Mouse (Mus musculus): ENCODE measurements around the gene Pibf1. TPM values are rescaled to one million over a fixed set of nuclear protein-coding genes. Genes with fewer than 3 reads are reported as not detected.
A peak's percentile ranks its signal among the peaks of the same experiment; 100 is the strongest.

Gene Pibf1
- polyA plus RNA-seq, 2 experiments, result 2.8 to 5.6 TPM

DNA sequence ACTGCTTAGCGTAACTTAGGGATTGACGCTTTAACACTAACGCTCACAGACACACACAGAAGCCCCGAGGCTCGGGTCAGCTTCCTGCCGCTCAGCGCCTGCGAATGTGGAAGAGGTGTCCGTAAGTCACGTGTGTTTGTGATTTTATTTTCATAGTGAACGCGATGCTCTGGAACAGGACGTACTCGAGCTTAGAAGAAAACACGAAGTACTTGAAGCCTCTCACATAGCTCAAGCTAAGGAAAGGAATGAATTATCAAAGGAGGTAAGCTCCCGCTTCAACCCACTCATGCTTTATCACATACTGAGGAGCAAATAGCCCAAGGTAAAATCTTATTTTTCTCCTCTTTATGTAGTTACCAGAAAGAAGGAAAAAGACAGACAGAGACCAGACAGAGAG, 37.1 kb downstream of the Pibf1 start:
- Histone ChIP-seq H3K9me3 (ENCODE audit: control insufficient read depth, low read length) (no peaks in the 10 kb centered on the region), H3K27me3 (ENCODE audit: control insufficient read depth, insufficient read depth, low read length) (no peaks in the 10 kb centered on the region), H3K27ac (no peak overlapping the region), H3K4me2 (ENCODE audit: low read depth) (no peak overlapping the region), H3K9ac (replicated peaks) (no peak overlapping the region), H3K4me3 (ENCODE audit: insufficient read depth in 1 of 2, low read depth in 2 of 2, low read length in 2 of 2) (no peak overlapping the region), H3K4me1 (replicated peaks; ENCODE audit: control insufficient read depth in 2 of 2, insufficient read depth in 2 of 2, low read length in 1 of 2) (no peaks in the 10 kb centered on the region), H3K36me3 (replicated peaks; ENCODE audit: control insufficient read depth, insufficient read depth, low read depth) (peaks cover 5% of the 10 kb centered on the region; the same call in 1 of the 2 replicates)
- no peak for TF ChIP-seq EP300 (IDR thresholded peaks at IDR 0.05; ENCODE audit: low read depth)
- TF ChIP-seq CTCF (IDR thresholded peaks at IDR 0.05; ENCODE audit: low read depth), result no peak
- ATAC-seq (ENCODE audit: insufficient read depth) (no peak), DNase-seq (ENCODE audit: low read depth in 3 of 3, low spot score in 3 of 3) (no peak)
- WGBS (ENCODE audit: insufficient replicate concordance), result 84% methylated on average over 16 of the region's 16 CpGs

DNA sequence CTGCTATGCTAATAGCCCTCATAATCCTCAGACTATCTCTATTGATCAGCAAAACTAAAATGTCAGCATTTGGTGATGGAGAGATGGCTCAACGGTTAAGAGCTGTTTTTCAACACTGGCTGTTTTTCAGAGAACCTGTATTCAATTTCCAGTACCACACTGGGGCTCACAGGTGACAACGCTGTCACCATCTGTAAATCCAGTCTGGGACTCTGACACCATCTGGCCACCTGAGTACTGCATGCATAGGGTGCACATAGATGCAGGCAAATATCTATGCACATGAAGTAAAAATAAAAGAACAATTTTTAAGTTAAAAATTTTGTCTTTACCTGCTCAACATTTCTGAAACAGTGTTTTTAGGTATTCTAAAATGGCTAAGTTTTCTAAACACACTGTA, 40.8 kb downstream of the Pibf1 start:
- DNase-seq (ENCODE audit: low read depth in 3 of 3, low spot score in 3 of 3) (no peak), ATAC-seq (ENCODE audit: insufficient read depth) (no peak)
- Histone ChIP-seq H3K27ac (no peak overlapping the region), H3K9me3 (ENCODE audit: control insufficient read depth, low read length) (no peaks in the 10 kb centered on the region), H3K4me1 (replicated peaks; ENCODE audit: control insufficient read depth in 2 of 2, insufficient read depth in 2 of 2, low read length in 1 of 2) (no peaks in the 10 kb centered on the region), H3K36me3 (replicated peaks; ENCODE audit: control insufficient read depth, insufficient read depth, low read depth) (peaks cover 5% of the 10 kb centered on the region; the same call in 1 of the 2 replicates), H3K27me3 (ENCODE audit: control insufficient read depth, insufficient read depth, low read length) (no peaks in the 10 kb centered on the region), H3K4me3 (ENCODE audit: insufficient read depth in 1 of 2, low read depth in 2 of 2, low read length in 2 of 2) (no peak overlapping the region), H3K9ac (replicated peaks) (no peak overlapping the region), H3K4me2 (ENCODE audit: low read depth) (no peak overlapping the region)
- TF ChIP-seq CTCF (IDR thresholded peaks at IDR 0.05; ENCODE audit: low read depth), result no peak
- TF ChIP-seq EP300 (IDR thresholded peaks at IDR 0.05; ENCODE audit: low read depth), result no peak
- 79% methylated on average over 2 of the region's 2 CpGs for WGBS (ENCODE audit: insufficient replicate concordance)

DNA sequence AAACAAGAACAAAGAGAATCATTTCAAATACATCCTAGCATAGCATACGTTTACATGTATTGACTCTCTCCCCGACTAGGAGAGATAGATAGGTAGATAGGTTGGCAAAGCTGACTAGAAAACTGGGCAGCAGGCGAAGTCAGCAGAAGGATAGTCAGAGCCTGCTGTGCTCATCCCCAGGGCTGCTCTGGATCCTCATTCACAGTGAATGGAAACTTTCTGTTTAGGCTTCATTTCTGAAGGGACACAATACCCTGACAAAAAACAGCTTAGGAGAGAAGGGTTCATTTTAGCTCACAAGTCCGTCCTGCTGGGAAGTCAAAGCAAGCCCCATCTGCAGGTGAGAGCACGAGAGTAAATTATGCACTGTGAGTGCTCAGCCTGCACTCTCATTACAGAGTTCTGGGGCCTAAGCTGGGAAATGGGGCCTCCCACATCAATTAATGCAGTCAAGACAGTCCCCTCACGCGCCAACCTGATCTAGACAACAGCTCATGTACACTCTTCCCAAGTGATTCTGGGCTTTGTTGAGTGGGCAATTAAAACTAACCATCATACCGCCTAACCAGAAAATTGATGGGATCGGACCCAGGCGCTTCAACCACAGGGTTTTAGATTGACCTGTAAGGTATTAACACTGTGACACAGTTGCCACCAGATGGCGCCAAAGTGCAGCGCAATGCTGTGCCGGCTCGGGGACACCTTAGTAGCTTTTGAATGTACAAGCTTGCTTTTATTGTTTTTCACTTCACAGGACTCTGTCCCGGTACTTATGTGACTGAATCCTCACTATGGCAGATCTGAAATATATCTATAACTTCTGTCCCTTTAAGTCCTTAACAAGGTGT, 42.8 kb downstream of the Pibf1 start:
- Histone ChIP-seq H3K36me3 (replicated peaks; ENCODE audit: control insufficient read depth, insufficient read depth, low read depth) (peaks cover under 1% of the 10 kb centered on the region; the same call in 1 of the 2 replicates), H3K4me2 (ENCODE audit: low read depth) (no peak overlapping the region), H3K4me1 (replicated peaks; ENCODE audit: control insufficient read depth in 2 of 2, insufficient read depth in 2 of 2, low read length in 1 of 2) (no peaks in the 10 kb centered on the region), H3K9me3 (ENCODE audit: control insufficient read depth, low read length) (no peaks in the 10 kb centered on the region), H3K27ac (no peak overlapping the region), H3K9ac (replicated peaks) (no peak overlapping the region), H3K4me3 (ENCODE audit: insufficient read depth in 1 of 2, low read depth in 2 of 2, low read length in 2 of 2) (no peak overlapping the region), H3K27me3 (ENCODE audit: control insufficient read depth, insufficient read depth, low read length) (no peaks in the 10 kb centered on the region)
- ATAC-seq (ENCODE audit: insufficient read depth) (peak; percentile 75; the same call in 1 of the 2 replicates), DNase-seq (ENCODE audit: low read depth in 3 of 3, low spot score in 3 of 3) (peak; percentile 47 to 52 (median 50))
- WGBS (ENCODE audit: insufficient replicate concordance), result 30% methylated on average over 15 of the region's 15 CpGs
- TF ChIP-seq EP300 (IDR thresholded peaks at IDR 0.05; ENCODE audit: low read depth) (no peak), CTCF (IDR thresholded peaks at IDR 0.05; ENCODE audit: low read depth) (peak; percentile 95)

DNA sequence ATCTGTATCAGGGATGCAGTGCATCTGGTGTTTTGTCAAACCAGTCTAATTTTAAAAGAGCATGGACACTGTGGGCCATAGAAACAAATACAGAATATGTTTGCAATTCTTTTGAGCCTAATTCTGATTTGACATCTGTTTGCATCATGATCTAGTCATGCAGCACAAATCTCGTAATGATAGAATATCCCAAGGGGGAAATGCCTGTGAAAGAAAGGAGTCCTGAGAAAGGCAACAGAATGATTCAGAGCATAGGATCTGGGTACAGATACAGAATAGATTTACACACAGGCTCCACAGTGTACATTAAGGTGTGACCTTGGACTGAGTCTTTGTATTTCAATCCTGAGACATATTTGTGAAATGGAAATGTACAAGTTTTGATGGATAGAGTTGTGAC, 47.6 kb downstream of the Pibf1 start:
- H3K9ac ChIP-seq (replicated peaks), result no peak overlapping the region
- H3K4me2 ChIP-seq (ENCODE audit: low read depth), result no peak overlapping the region
- H3K27me3 ChIP-seq (ENCODE audit: control insufficient read depth, insufficient read depth, low read length), result no peaks in the 10 kb centered on the region
- H3K4me3 ChIP-seq (ENCODE audit: insufficient read depth in 1 of 2, low read depth in 2 of 2, low read length in 2 of 2), result no peak overlapping the region
- no peak overlapping the region for H3K27ac ChIP-seq
- TF ChIP-seq CTCF (IDR thresholded peaks at IDR 0.05; ENCODE audit: low read depth) (no peak), EP300 (IDR thresholded peaks at IDR 0.05; ENCODE audit: low read depth) (no peak)
- H3K9me3 ChIP-seq (ENCODE audit: control insufficient read depth, low read length), result no peaks in the 10 kb centered on the region
- WGBS (ENCODE audit: insufficient replicate concordance), result 80% methylated on average over 1 of the region's 1 CpGs
- H3K36me3 ChIP-seq (replicated peaks; ENCODE audit: control insufficient read depth, insufficient read depth, low read depth), result no peaks in the 10 kb centered on the region; the same call in 1 of the 2 replicates
- DNase-seq (ENCODE audit: low read depth in 3 of 3, low spot score in 3 of 3) (no peak), ATAC-seq (ENCODE audit: insufficient read depth) (no peak)
- no peaks in the 10 kb centered on the region for H3K4me1 ChIP-seq (replicated peaks; ENCODE audit: control insufficient read depth in 2 of 2, insufficient read depth in 2 of 2, low read length in 1 of 2)

DNA sequence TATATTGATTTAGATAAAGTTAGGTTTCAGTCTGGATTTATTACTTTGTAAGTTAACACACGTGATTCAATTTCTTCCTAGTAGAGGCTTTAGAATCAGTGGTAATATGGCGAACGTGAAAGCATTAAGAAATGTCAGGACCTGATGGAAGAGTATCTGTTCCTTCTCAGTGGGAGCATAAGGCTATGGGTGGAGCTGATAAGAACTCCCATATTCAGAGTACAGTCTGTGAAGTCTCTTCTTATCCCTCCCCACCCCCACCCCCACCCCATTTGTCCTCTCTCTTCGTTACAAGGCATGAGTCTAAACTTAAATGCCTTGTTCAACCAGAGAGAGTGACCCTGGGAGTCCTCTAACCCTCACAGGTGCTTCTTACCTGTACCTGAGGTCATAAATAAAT, 53.5 kb downstream of the Pibf1 start:
- DNase-seq (ENCODE audit: low read depth in 3 of 3, low spot score in 3 of 3) (peak in 2 of 3 experiments; percentile 2 to 7), ATAC-seq (ENCODE audit: insufficient read depth) (peak; percentile 52; the same call in 1 of the 2 replicates)
- H3K9ac ChIP-seq (replicated peaks), result no peak overlapping the region
- H3K4me3 ChIP-seq (ENCODE audit: insufficient read depth in 1 of 2, low read depth in 2 of 2, low read length in 2 of 2), result no peak overlapping the region
- no peaks in the 10 kb centered on the region for H3K27me3 ChIP-seq (ENCODE audit: control insufficient read depth, insufficient read depth, low read length)
- no peaks in the 10 kb centered on the region for H3K4me1 ChIP-seq (replicated peaks; ENCODE audit: control insufficient read depth in 2 of 2, insufficient read depth in 2 of 2, low read length in 1 of 2)
- 35% methylated on average over 4 of the region's 4 CpGs for WGBS (ENCODE audit: insufficient replicate concordance)
- H3K4me2 ChIP-seq (ENCODE audit: low read depth), result no peak overlapping the region
- H3K36me3 ChIP-seq (replicated peaks; ENCODE audit: control insufficient read depth, insufficient read depth, low read depth), result peaks cover 2% of the 10 kb centered on the region; the same call in 1 of the 2 replicates
- H3K9me3 ChIP-seq (ENCODE audit: control insufficient read depth, low read length), result no peaks in the 10 kb centered on the region
- no peak overlapping the region for H3K27ac ChIP-seq
- TF ChIP-seq CTCF (IDR thresholded peaks at IDR 0.05; ENCODE audit: low read depth) (no peak), EP300 (IDR thresholded peaks at IDR 0.05; ENCODE audit: low read depth) (peak; percentile 20; the same call in 1 of the 2 replicates)
